Mouse (Mus musculus) gastrocnemius, postnatal 10 days (tissue): ENCODE results near the gene Apold1. TPM values are rescaled to one million over a fixed set of nuclear protein-coding genes. Genes with fewer than 3 reads are reported as not detected.

Source experiments
- DNase-seq: peaks from one replicate; pipeline ENCODE4 v3.0.0; 2021; ENCODE audit warnings: mixed read lengths
- long read RNA-seq, 2 experiments: library from polyadenylated mRNA; stranded (forward); transcript quantifications; one replicate each; pipeline ENCODE4 v2.0.0; 2021
- total RNA-seq, 2 experiments: library from RNA; stranded (reverse); gene quantifications; 2 replicates each; pipeline ENCODE4 v1.2.3; 2021

Apold1 gene
- 1 to 10 TPM; 3.7 to 5.2 TPM for total RNA-seq
- long read RNA-seq, experiment 1, partial matches to known transcripts = 5 of 7 reads
- long read RNA-seq, experiment 1, other reads (novel, unspliced or antisense) = 0 of 7 reads
- long read RNA-seq, experiment 2, partial matches to known transcripts = 1 of 1 reads
- long read RNA-seq, experiment 2, other reads (novel, unspliced or antisense) = 0 of 1 reads

DNA sequence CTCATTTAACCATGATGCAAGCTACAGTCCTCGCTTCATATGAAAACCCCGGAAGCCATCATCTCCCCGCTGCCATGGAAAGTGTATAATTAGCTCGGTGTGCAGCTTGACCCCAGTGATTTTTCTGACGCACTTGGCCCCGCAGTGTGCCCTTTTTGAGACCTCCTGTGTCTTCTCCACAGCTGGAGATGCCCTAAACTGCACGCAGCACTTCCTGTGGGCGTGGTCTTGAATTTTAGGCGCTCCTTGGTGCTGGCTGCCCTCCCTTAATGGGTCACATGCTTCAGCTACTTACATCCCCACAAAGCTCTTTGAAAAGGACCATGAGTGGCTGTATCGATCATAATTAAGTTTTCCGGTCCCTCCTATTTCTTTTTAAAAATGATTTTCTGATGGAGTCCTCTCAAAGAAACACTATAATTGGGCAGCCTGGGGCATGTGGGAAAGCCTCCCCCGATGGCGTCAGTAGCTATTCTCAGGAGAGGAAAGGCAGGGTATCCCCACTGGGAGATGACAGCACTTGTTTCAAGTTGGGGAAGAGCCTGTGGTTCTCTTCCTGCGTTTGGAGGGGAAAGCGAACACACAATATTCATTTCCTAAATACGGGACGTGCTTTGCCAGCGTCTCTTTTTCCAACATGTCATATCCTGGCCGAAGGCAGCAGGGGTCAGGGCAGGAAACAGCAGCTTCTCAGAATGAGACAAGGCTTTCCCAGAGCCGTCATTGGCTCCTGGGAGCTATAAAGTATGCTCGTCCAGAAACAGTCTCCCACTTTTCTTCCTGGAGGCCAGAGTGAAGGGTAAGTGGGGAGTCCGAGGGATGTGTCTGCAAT, at the start of gene Apold1:
Gene Apold1 (plus strand): TSS at position 488 of the 832 bp plus-strand sequence.
- DNase-seq = no peak

DNA sequence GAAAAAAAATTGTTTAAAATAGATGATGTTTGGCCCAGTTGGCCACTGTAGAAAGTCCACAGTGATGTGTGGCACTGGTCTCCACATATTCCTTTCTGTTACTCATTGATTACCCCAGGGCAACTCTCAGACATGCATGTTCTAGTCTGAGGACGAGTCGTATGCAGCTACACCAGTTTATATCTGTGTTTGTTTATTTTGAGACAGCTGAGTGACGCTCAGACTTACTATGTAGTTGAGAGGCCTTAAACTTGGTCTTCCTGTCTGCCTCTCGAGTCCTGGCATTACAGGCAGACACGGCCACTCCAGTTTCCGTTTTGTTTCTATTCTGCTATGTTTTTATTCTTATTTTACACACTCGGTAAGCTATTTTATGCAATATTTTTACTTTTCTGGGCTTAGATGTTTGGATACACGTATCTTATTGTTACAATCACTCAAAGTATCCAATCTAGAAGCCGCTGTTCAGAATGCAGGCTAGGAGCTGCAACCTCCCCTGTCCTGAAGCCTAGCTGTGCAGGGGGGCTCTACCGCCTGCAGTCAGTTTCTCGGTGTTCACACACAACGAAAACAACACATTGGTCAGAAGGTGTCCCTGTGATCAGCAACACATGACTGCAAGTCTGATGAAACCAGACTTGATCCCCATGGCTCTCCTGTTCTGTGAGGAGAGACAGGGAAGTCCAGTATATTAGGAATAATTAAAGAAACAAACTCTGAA, 48.9 kb upstream of the Apold1 start:
- DNase-seq = no peak

DNA sequence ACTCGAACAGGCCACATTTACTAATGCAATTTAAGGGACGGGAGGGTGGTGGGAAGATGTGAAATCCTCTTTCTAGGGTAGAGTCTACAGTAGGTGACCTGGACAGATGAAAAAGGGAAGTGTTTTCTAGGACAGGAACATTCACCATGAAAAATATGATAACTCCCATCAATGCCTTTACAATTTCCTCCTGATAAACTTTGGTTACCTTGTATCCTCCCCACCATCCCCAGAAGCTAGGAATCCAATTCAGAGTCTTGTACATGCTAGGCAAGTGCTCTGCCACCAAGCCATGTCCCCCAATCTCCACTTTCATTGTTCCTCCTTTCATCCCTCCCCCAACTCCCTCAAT, 48.3 kb upstream of the Apold1 start:
- DNase-seq = no peak

DNA sequence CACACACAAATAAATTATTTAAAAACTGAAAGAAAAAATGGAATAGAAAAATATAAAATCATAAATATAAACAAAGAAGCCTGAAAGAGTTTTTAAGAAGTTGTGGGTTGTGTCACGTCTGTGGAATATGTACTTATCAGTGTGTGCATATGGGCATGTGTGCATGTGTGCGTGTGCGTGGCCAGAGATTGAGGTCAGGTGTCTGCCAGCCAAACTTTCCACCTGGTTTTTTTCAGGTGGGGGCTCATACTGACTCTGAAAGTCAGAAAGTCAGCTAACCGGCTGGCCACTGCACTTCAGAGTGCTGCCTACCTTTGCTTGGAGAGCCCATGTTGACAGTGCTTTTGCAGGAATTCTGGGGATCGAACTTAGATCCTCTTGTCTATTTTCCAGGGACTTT, 47.2 kb upstream of the Apold1 start:
- no peak for DNase-seq

DNA sequence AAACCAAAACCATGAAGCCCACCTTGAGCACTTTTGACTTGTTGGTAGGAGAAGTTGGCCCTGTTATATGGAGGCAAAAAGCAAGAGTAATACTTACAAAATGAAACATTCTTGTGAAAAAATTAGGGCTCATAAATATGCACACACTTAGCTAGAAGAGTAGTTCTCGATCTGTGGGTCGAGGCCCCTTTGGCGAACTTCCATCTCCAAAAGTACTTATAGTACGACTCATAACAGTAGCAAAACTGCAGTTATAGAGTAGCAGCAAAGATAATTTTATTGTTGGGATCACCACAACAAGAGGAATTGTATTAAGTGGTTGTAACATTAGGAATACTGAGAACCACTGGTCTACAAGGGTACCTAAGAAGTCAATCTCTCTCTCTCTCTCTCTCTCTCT, 41.7 kb upstream of the Apold1 start:
- DNase-seq = no peak

DNA sequence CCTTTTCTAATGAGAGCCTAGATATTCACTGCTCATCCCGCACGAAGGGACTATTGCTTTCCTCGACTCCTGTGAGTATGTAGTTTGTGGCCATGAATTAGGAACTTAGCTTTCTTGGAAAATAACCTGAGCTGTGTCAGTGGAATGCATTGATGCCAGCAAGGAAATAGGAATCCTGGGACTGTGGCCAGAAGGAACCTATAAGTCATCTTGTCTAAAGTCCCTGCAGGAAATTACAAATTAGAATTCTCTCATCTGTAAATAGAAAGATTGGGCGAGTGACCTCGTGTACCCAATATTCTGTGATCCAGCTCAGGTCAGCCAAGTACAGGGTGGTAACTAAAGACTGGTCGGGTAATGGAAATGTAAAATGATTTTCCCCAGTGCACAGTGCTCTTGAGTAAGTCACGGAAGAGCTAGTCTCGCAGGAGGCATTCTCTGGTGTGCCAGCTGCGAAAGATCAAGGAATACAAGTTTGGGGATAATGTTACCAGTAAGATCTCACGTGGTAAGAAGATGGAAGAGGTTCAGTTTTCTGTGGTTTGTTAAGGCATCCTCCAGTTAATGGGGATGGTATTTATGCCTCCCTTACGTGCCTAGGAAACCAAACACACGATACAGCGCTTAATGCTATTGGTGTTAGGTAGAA, 37.6 kb upstream of the Apold1 start:
- no peak for DNase-seq

DNA sequence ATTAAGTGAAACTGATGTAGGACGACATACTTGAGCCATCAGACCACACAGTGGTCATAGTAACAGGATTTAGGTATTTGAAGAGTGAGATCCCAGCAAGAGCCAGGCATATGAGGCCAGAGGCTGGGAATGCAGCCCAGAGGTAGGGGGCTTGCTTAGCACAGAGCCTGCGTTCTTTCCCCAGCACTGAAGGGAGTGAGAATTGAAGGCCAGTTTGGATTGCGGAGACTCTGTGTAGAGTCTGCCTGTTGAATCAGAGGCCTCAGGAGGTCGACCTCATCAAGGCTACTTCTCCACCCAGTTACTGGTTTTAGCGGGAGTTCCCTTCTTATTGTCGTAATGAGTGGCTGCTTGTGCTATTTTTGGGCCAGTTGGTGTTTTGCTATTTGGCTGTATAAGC, 35.5 kb upstream of the Apold1 start:
- no peak for DNase-seq

DNA sequence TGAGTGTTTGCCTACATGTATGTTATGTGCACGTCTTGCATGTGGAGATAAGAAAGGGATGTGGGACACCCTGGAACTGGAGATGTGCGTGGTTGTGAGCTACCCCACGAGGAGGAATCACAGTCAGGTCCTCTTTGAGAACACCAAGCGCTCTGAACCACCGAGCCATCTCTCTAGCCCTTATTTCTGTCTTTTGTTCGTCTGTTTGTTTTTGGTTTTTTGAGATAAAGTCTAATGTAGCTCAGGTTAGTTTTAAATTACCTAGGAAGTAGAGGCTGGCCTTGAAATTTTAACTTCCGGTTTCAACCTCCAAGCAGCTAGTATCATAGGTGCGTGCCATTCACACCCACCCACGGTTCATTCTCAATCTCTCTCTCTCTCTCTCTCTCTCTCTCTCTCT, 34.7 kb upstream of the Apold1 start:
- no peak for DNase-seq

DNA sequence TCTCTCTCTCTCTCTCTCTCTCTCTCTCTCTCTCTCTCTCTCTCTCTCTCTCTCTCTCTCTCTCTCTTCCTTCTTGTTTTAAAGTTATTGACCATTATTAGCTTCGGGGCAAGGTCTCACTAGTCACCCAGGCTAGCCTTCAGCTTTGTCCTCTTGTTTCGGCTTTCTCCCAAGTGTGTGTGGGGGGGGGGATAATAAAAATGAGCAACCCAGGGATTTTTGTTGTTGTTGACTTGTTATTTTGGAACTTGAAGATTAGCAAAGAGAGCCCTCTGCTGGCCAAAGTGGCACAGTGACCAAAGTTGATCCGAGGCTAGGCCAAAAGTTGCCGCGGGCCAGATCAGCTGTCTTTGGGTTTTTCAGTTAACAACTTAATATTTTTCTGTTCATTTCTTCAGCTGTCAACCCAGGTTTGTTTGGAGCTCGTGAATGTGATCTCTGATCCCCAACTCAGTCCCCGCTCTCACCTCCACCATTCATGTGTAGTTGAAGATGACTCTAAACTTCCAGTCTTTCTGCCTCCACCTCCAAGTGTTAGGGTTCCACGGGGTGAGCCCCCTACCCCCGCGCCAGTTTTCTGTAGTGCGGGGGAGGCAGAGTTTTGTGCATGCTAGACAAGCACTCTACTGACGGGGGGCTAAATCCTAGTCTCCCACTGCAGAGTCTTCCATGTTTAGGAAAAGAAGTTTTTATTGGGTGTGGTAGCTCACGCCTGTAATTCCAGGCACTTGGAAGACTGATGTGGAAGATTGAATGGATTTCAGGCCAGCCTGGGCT, 34.0 kb upstream of the Apold1 start:
- peak; percentile 70 for DNase-seq

DNA sequence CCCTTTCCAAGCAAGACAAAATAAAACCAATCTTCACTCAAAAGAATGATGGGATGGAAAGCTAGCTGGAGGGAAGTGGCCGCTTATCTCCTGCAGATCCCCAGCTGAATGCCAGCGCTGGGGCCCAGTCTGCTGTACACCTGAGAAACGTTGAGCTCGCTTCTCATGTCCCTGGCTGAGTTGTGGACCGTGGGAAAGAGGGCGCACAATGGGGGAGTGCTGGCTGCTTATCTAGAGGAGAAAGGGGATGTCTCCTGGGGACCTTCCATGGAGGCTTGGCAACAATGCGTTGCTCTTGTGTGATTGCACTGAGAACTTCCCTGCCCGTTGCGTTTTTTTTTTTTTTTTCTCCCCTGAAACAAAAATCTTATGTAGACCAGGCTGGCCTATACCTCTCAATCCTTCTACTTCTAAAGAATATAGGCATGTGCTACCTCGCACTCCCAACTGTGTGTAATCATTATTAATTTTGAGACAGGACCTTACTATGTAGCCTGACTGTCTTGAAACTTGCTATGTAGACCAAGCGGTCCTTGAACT, 32.9 kb upstream of the Apold1 start:
- DNase-seq = no peak

DNA sequence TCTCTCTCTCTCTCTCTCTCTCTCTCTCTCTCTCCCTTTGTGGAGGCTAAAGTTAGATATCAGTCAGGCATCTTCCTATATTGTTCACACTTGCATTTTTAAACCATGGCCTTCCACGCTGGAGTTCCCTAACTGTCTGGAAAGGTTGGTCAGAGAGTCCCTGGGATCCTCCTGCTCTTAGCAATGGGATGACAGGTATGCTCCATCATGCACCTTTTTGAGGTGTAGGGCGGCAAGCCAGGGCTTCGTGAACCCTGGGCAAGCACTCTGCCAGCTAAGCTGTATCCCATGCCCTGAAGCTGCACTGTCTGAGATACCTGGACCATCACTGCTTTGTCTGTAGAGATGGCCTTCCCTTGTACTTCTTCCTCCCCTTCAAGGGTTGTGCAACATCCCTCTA, 32.3 kb upstream of the Apold1 start:
- no peak for DNase-seq

DNA sequence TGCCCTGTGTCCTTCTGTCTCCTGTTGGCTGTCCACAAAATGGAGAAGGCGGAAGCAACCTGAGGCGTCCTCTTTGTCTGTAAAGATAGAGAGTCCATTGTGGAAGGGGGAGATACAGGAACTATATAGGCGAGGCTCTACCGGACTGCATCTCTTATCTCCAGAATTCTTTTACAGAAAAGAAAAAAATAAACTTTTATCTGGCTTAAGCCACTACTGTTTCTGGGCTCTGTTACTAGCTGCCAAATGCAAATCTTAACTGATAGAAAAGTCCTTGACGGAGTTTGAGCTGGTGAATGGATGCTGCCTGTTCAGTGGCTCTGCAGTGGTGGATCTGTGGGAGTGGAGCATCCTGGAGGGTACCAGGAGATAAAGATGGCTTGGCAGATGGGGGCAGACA, 30.2 kb upstream of the Apold1 start:
- no peak for DNase-seq

DNA sequence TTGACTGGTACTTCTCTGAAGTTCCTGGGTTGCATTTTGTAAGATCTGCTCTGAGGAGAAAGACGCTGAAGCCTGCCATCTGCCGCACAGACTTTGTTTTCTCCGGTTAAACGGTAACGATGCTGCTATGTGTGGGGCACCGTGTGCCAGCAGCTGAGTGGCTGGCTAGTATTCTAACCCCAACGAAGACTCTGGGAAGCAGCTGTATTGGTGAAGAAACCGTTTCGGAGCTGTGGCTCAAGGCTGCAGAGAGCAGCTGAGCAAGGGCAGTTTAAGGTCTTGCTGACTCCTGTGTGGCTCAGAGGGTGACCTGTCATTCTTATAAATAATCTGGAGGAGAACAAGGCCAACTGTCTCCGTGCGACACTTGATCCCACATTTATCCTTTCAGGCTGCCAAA, 27.5 kb upstream of the Apold1 start:
- DNase-seq = no peak

DNA sequence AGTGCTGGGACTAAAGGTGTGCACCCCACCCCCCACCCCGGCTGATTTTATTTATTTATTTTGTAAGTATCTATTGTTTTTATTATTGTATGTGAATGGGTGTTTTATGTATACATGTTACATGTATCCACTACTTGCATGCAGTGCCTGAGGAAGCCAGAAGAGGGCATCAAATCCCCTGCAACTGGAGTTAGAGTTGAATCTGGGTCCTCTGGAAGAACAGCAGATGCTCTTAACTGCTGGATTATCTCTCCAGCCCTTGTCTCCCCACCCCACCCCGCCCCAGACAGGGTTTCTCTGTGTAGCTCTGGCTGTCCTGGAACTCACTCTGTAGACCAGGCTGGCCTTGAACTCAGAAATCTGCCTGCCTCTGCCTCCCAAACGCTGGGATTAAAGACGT, 25.1 kb upstream of the Apold1 start:
- no peak for DNase-seq

DNA sequence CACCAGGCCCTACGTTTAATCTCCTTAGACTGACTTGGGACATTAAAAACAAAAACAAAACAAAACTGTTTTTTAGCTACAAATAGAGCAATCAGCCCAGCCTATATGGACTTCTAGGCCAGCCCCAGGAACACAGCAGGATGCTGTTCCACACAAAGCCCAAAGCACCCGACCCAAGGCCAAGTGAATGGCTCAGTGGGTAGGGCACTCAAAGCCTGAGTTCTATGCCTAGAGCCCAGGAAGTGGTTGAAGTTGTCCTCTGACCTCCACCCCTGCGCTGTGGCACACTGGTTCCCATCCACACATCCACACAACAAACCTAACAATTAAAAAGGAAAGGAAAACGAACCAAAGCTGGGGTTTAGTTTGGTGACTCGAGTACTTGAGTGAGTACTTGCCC, 20.2 kb upstream of the Apold1 start:
- no peak for DNase-seq

DNA sequence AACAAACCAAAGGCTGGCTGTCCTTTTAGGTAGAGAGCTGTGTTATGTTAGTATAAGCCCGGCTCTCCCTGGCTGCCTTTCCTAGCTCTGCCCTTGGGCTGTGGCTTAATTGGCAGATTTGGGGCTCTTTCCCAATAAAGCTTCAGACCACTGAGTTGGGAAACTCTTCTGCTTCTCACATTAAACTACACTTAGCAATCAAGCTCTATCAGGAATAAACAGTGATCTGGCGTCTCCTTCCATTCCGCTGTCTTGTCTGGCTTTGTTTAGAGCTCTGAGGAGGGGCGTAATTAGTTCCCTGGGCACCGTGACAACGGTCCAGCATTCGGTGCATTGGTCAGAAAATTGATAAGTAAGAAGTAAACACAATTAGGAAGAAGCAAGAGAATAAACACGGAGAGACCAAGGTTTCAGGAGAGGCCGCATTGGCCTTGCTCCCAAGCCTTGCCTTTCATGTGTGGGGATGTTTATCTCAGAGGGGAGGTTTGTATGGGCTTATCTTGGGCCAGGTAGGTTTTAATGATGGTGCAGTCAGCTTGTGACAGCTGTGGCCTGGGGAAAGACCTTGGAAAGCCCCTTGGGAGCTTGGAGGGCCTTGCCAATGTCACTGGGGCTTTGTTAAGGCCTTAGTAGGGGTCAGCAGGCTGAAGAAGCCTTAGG, 19.5 kb upstream of the Apold1 start:
- DNase-seq = no peak

DNA sequence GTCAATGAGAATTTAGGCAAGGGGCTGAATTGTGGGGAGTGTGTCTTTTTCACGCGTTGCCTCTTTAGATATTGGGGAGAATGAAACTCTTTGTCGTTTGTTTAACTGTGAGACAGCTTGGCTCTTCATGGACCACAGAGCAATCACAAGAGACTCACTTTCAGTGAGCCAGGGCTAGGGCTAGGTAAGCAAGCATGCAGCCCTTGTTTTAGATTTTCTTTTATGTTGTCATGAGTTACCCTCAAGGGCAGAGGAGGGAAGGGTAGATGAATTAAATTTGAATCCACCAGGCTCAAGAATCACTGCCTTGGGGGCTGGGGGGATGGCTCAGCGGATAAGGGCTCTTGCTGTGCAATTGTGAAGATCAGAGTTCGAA, 19.0 kb upstream of the Apold1 start:
- no peak for DNase-seq

DNA sequence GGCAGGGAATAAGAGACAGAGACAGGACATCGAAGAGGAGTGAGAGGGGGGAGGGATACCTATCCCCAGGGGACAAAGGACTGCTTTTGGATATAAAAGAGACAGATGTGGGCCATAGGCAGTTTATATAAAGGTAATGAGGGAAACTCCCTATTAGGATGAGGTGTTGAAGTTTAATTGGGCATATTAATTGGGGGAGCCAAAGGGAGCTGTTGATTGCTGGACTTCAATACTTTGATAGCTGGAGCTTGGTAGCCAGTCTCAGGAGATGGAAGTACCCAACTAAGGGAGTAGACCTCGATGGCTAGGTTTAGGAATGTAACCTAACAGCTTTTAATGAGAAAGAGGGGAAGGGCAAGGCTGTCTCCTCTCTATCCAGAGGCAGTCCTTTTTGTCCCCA, 17.6 kb upstream of the Apold1 start:
- no peak for DNase-seq

DNA sequence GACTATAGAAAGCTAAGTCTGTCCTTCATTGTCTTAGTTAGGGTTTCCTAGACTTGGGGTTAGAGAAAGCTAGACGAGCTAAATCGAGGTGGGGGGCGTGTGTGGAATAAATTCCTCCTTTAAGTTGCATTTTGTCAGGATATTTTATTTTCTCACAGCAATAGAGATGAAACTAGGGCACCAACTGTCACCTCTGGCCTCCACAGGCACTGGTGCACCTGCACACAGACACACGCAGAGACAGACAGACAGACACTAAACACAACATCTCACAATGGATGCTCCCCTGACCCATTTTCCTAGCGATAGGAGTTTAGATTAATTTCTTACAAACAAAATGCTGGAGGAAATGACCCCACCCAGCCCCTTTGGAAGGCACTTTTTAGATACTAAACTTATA, 14.8 kb upstream of the Apold1 start:
- DNase-seq = no peak

DNA sequence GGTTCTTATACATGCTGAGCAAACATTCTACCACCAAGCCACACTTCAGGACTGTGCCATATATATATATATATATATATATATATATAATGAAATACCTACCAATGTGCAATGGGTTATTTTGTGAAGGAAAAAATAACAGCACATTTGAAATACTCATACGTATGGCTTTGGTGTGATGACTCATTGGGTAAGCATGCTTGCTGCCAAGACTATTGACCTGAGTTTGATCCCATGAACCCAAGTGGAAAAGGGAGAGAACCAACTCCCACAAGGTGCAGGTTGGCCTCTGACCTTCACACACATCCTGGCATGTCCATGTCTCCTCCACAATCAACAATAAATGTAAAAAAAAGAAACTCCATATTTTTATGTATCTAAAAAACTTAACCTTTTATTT, 13.2 kb upstream of the Apold1 start:
- no peak for DNase-seq

DNA sequence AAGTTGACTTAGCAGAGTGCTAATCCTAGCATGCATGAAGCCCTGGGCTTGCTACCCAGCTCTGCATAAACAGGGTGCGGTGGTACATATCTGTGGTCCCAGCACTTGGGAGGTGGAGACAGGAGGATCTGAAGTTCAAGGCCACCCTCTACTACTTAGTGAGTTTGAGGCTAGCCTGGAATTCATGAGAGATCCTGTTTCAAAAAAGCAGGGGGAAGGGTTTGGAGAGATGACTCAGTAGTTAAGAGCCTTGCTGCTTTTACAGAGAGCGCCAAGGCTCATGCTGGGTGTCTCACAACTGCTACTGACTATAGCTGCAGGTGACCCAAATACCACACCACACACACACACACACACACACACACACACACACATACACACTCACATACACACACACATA, 12.0 kb upstream of the Apold1 start:
- DNase-seq = no peak

DNA sequence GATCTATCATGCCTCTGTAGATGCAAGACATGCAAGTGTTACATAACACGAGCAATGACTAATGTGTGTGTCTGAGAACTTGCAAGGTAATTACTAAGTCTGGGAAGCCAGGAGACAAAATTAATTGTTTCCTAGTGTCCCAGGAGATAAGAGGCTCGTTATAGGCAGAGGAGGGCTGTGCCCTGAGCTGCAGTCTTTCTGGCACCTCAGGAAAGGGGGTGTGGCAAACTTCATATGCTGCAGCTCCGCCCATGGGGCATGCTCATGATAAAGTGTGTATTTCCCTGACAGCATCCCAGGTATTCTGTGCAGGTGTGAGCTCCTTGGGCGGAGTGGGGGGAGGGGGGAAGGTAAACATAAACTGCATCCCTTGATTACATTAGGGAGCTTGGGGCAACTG, 9.4 kb upstream of the Apold1 start:
- no peak for DNase-seq
